Mouse (Mus musculus) MEL-GATA-1-ER (cell line): Measurements from ENCODE around the gene Vegfd.
A peak's percentile ranks its signal among the peaks of the same experiment; 100 is the strongest.

Source experiments
- DNase-seq: peaks from one replicate; pipeline ENCODE4 v3.0.0-alpha.2; 2012; ENCODE audit warnings: low read depth; ENCODE audit errors: extremely low read depth

The Vegfd gene

DNA sequence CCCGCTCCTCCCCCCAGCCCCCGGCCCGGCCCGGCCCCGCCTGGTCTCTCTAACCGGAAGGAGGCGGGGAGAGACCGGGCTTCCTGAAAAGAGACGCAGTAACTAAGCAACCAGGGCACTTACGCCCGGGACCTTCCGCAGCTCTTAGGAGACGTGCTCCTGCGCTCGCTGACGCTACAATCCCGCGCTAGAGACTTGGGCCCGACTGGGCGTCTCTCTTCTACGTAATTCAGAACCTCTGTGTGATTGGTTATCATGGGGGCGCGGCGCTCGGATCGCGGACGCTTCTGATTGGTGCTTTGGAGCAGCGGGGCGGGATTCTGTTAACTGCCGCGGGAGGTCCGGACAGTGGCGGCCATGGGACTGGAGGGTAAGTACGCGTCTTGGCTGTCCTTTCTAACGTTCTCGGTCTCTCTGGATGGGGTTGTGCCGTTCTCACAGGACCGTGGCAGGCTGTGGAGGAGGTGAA lies 46.3 kb downstream of the Vegfd start, which contains the start of gene Piga:
Piga (plus strand) TSS at position 317 of the 469 bp plus-strand sequence.
- peak; percentile 97 for DNase-seq

DNA sequence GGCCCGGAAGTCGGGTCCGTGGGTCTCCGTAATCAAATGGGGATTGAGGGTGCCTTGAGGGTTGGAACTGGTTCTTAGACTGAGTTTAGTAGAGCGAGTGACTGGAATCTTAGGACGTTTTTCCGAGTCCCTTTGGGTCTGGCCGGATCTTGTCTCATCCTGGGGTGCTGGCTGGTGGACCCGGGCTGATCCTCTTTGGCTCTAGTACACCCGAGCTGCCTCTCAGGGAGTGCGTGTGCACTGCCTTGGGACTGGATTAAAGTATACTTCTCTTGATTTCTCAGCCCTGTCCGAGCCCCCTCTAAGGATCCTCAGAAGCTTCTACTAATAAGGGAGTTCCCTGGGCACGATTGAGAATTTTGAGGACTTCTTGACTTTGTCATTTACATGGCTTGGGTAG lies 46.8 kb downstream of the Vegfd start:
- no peak for DNase-seq

DNA sequence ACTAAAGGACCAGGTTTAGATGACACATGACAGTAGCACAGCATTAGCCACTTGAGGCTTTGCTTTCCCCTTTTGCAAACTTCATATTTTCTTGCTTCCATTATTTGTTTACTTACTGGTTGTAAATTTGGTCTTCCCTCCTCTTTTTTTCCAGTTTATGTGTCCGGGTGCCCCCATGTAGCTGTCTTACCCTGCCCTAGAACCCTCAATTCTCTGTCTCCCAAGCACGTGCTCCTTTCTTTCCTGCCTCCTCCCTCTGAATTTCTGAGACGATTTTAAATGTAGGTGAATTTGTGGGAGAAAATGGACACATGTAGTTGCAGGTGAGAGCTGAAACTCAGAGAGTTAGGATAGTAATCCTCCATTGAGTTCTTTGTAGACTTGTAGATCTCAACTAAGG lies 47.3 kb downstream of the Vegfd start:
- no peak for DNase-seq

DNA sequence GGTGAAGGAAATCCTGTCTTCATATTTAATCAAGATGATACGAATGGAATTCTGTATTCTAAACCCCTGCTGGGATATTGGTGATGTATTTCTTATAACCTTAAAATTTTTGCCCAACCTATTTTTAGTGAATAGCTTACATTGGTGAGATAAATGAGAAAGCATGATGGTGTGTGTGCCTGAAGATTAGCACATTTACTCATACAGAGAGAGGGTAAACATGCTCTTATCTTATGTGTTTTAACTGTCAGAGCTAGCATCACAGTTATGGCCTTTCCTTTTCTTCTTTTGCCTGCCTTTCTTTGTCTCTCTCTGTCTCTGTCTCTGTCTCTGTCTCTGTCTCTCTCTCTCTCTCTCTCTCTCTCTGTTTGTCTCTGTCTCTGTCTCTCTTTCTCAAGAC lies 51.6 kb downstream of the Vegfd start:
- no peak for DNase-seq

DNA sequence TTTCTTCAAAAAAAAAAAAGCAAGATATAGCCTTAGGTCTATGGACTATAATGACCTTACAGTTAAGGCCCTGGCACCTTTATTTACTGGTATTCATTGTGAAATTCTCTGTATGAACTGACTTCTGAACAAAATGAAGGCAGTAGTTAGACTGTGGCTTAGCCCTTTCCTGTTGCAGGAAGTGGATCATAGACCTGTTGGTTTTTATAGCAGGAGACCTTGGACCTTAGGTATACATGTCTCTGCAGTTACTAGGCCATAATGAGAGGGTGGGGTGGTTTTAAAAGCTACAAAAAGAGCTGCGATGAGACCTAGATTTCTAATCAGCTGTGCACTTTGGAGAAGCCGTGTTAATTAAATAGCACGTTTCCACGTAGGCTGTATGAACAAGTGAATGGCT lies 54.1 kb downstream of the Vegfd start:
- no peak for DNase-seq

DNA sequence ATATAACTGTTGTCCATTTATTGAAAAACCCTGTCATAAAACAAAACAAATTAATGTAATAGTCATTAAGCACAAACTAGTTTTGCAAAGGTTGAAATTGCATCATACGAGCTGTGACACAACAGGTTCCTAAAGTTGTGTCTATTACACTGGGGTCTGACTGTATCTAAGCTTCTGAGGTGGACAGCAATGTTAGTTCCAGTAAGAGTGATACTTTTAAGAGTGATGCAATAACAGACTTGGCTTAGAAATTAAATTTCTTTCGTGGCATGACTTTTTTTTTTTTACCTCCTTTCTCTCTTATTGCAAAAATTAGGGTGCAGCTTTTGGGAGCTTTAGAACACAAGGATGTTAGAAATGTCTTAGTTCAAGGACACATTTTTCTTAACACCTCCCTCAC lies 55.0 kb downstream of the Vegfd start:
- DNase-seq, result no peak

DNA sequence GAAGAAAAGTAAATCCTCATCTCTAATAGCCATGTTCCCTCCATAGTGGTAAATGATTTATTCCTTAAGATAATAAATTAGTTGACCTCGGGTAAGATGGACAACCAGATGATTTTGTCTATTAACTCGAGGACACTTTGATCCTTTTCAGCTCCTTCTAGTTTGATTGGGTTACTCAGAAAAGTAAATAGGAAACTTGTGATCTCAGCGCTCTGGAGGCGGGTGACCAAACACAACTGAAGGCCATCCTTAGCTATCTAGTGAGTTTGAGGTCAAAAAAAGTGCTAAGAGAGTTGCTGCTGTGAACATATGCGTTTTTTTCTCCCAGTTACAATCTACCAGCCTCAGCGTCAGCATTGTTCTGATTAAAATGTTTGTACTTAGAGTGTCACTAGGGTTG lies 57.4 kb downstream of the Vegfd start:
- no peak for DNase-seq

DNA sequence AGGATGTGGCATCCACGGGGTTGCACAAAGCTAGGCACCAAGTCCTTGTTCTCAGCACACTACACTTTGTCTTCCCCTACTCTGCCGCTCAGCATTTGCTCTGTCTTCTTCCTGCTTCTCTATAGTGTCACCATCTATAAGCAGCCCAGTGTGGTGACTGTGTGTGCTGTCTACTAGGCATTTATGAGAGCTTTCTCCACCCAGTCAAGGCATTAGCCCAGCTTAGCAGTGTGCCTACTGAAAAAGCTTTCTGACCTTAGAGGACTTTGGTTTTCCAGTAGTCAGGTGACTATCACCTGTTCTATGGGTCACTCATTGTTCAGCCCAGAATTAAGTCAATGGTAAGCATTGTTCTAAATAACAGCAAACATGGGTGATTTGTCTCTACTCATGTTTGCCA lies 58.0 kb downstream of the Vegfd start:
- no peak for DNase-seq

DNA sequence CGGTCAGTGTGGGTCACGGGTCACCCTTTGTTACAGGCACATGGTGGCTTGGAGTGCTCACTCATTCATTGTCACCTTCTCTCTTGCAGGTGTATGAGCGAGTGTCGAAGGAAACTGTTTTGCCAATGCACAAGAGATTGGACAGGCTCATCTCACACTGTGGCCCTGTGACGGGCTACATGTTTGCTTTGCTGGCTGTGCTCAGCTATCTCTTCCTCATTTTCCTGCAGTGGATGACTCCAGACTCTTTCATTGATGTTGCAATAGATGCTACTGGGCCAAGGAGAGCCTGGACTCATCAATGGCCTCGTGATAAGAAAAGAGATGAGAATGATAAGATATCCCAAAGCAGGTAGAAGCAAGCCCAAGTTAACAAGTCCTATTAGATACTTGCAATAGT lies 58.4 kb downstream of the Vegfd start:
- no peak for DNase-seq

DNA sequence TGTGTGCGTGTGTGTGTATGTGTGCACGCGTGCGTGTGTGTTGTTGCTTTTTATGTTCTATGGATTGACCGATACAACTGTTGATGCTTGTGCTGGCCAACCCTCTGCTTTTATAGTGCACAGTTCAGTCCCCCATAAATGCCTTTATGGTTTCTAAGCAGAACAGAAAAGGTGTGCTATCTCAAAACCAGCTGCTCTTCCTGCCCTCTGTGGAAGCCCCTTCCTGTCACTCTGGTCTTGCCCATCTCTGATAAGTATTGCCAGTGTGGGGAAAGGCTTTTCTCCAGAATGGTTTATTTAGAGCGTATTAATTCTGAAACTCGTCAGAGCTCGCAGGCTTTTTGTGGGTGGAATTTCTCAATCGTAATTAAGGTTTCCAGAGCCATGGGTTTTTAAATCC lies 59.5 kb downstream of the Vegfd start:
- no peak for DNase-seq

DNA sequence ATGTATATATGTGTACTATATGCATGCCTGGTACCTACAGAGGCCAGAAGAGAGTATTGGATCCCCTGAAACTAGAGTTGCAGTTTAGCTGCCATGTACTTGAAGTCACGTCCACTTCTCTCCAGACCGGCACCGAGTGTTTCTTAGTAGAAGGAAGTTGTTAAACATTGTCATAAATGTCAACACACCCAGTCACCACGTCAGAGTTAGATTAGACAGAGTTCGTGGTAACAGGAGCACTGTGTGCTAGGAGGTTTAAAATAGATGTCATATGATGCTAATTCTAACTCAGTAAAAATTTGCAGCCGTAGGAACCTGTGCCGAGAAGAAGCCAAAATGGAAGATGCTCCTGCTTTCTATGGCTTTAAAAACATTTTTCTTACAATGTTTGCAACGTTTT lies 63.5 kb downstream of the Vegfd start, which contains the start of gene Asb11:
Asb11 (plus strand) TSS at position 286 of the 400 bp plus-strand sequence.
- DNase-seq, result no peak

DNA sequence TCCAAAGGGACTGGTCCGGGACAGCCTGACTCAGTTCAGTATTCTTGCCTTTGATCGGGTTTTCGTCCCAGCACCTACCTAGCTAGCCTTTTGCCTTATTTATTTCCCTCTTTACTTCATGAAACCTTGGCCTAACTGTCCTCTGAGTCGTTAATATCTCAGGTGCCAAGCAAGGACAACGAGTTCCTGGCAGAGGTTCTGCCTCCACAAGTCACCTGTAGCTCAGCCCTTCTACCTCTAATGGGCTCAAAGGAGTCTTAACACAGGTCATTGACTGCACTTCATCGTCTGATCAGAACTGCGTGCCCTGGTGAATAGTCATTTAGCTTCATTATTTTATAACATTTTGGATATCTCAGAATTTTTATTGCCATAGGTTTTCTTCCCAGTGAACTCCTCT lies 66.3 kb downstream of the Vegfd start:
- DNase-seq, result no peak

DNA sequence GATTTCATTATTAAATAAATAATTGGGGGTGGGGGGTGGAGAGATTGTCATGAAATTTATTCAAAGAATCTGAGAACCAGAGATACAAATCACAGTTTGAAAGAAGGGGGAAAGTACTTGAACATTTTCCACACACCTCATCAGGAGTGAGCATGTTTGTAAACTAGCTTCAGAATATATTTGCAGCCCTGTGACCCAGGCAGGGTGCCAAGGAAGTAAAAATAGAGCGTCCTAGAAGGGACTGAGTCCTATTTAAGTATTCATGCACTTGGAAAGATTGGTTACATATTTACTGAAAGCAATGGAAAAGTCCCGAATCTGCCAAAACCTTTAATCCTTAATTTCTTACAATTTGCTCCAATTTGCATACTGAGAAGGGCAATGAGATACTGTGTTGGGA lies 67.0 kb downstream of the Vegfd start:
- DNase-seq, result no peak

DNA sequence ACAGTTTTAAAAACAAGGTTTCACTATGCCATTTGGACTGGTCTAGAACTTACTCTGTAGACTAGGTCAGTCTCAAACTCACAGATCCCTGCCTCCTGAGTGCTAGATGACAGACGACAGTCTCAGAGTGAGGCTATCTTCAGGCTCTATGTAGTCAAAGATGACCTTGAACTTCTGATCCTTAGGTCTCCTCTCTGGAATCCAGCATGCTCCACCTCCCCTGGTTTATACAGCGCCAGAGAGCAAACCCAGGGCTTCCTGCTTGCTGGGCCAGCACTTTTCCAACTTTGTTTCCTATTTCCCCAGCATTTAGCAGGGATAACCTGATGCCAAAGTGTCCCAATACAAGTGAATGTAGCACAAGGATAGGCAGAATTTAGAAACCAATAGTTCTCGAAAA lies 67.5 kb downstream of the Vegfd start:
- DNase-seq, result no peak

DNA sequence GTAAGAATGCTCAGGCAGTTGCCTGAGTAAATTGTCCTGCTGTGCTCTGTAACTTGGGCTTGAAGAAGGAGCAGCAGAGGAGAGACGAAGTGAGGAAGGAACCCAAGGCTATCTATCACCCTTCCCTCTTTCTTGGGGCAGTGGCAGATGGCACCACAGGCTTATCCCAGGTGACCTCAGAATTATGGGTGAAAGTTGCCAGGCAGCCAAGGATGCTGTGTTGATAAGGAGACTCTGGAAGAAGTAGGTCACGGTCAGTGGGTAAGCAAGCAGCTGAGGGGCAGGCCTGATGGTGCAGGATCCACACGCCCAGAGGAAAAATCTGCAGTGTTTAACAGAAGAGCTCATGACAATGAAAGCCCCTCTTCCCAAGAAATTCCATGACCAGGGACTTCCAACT lies 68.1 kb downstream of the Vegfd start:
- DNase-seq, result no peak

DNA sequence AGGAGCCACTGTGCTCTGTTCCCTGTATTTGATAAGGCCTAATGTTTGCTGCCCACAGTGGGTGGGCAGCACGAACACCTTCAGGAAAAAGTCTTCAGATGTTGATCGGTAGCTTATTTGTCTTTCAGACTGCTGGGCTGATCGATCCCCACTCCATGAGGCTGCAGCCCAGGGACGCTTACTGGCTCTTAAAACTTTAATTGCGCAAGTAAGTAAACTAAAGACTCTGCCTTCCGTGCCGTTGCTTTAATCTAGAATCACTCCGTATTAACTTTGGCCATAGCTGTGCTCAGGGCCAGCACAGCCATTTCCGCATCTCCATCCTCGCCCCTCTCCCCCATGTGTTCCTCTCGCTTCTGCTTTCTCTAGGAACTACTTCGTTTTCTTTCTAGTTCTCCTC lies 72.4 kb downstream of the Vegfd start:
- no peak for DNase-seq

DNA sequence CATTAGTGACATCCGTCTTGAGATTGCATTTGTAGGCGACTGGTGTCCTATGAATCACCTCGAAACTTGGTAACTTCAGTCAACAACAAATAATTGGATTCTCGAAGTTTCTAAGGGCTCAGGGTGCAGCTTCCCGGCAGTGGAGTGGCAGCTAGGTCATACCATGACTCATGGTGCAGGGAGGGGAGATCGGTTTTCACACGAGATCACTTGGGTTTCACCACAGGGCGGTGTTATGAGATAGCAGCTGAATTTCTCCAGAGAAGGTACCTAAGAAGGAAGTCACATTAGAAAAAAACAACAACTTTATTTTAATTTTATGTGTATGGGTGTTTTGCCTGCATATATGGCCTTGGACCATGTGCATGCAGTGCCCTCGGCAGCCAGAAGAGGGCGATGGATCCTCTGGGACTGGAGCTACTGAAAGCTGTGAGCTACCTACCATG lies 73.0 kb downstream of the Vegfd start:
- DNase-seq, result peak; percentile 65

DNA sequence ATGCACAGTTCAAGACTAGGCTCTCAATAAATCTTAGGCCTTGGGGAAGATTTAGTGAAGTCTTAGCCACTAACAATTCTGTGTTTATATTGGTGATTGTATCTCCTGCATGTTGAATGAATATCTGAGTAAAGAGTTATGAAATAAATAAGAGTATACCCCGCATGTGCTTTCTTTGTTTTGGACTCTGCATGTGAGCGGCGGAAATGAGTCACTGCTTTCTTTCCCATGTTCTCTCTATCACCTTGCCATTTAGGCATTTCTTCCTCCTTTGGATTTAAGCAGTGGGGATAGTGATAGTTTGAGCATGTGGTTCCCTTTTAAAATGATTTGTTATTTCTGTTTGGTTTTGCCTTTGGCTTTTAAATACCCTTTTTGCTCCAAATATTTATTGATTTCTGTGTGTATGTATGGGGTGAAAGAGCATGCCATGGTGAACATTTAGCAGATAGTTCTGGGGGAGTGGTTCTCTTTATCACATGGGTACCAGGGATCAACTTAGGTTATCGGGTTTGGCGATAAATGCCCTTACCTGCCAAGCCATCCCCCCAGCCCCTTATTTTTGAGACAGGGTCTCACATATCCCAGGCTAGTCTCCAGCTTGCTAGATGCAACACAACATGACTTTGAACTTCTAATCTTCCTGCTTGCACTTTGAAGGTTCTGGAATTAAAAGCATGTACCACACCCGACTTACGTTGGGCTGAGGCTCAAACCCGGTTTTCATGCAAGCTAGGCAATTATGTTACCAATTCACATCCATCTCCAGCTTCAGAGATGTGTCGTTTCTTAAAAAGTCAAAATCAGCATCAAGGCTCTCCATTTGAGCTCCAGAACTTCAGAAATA lies 73.9 kb downstream of the Vegfd start:
- no peak for DNase-seq

DNA sequence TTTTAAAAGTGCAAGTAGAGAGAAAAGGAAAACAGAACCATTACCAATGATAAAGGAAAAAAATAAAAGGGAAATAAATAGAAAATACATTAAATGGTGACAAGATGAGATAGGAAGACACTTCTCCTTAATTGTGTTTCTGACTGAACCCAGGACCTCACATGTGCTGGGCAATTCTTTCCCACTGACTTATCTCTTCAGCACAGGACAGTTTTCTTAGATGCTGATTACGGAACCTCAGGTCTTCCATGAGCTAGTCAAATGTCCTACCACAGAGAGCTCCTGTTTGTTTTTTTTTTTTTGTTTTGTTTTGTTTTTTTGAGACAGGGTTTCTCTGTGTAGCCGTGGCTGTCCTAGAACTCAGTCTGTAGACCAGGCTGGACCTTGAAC lies 74.5 kb downstream of the Vegfd start:
- peak; percentile 94 for DNase-seq

DNA sequence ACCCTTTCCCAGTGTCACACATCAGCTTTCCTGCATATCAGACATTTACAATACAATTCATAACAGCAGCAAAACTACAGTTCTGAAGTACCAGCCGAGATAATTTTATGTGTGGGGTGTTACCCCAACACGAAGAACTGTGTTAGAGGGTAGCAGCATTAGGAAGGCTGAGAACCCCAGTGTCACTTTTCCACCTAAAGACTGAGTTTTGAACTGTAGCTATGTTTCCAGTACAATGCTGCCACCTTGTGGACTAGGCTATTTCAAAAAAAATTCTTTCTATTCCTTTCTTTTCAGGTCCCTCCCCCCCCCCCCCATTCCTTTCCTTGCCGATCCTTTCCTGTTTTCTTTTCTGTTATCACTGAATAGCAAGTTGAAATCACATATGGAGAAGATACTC lies 76.0 kb downstream of the Vegfd start:
- DNase-seq, result peak; percentile 73
